Mouse (Mus musculus): ENCODE measurements at regions not wholly inside any gene's neighbourhood (a gene's known extent, or its start where the extent isn't known, plus 50 kb on each side); places are given as distances from the start of the nearest gene placed in this dataset.

GRCm38 (mm10) chr19:14785661-14786060 is 187.8 kb upstream of the Tle4 start:
- TF ChIP-seq CTCF (IDR thresholded peaks at IDR 0.05; ENCODE audit: low read depth) (no peak), EP300 (optimal IDR thresholded peaks at IDR 0.05) (no peak)

Measured in stomach, postnatal 0 days (tissue).